Mouse (Mus musculus) thymus, adult 2 months (tissue): Measurements from ENCODE around the gene Matk. TPM values are rescaled to one million over a fixed set of nuclear protein-coding genes. Genes with fewer than 3 reads are reported as not detected.
A peak's percentile ranks its signal among the peaks of the same experiment; 100 is the strongest.
"Not testable (repeated sequence)": the region's sequence is repeated elsewhere in the genome, so short reads cannot be mapped to it uniquely, and the experiment has no call there.

Experiments
- DNase-seq: peaks from one replicate; pipeline ENCODE4 v3.0.0; 2021
- H3K27ac ChIP-seq: fragments of 200-500 bp; 2 replicates; pipeline ENCODE4 v1.5.1; 2012; ENCODE audit warnings: low read length, control low read depth; ENCODE audit not compliant: control insufficient read depth, insufficient read depth
- H3K27me3 ChIP-seq: fragments of 200-500 bp; 2 replicates; pipeline ENCODE4 v1.6.1; 2012; ENCODE audit warnings: mild to moderate bottlenecking, low read length, moderate library complexity, mixed read lengths; ENCODE audit not compliant: control insufficient read depth, insufficient read depth
- H3K36me3 ChIP-seq: fragments of 200-500 bp; 2 replicates; pipeline ENCODE4 v1.6.1; 2012; ENCODE audit warnings: mild to moderate bottlenecking, low read length, moderate library complexity; ENCODE audit not compliant: control insufficient read depth, insufficient read depth
- H3K4me1 ChIP-seq: fragments of 200-500 bp; replicated peaks from 2 replicates; pipeline ENCODE4 v1.6.1; 2012; ENCODE audit warnings: low read length; ENCODE audit not compliant: control insufficient read depth, insufficient read depth
- H3K4me3 ChIP-seq: fragments of 200-500 bp; 2 replicates; pipeline ENCODE4 v1.5.1; 2012; ENCODE audit warnings: mild to moderate bottlenecking, low read length, control low read depth, moderate library complexity; ENCODE audit not compliant: control insufficient read depth, insufficient read depth
- CTCF ChIP-seq: fragments of 200-500 bp; IDR thresholded peaks from 2 replicates; pipeline ENCODE4 v1.5.1; 2012; ENCODE audit warnings: mild to moderate bottlenecking, control low read depth, low read length, moderate library complexity, borderline replicate concordance; ENCODE audit not compliant: control insufficient read depth, poor library complexity, insufficient read depth; ENCODE audit errors: extremely low read depth
- POLR2A ChIP-seq: fragments of 200-500 bp; IDR thresholded peaks from 2 replicates; pipeline ENCODE4 v1.6.1; 2012; ENCODE audit warnings: mild to moderate bottlenecking, low read length, control low read depth, moderate library complexity; ENCODE audit not compliant: control insufficient read depth, poor library complexity, insufficient read depth; ENCODE audit errors: extremely low read depth
- WGBS: fragments of 180-500 bp; shearing (Covaris S2); methylation state at CpG from one replicate; pipeline ENCODE4 v1.1.7; 2018; 5-methylcytosine and 5-hydroxymethylcytosine counted together
- polyA plus RNA-seq: library from polyadenylated mRNA; depleted of rRNA; stranded (reverse); fragments of >200 nt; gene quantifications from 2 replicates; pipeline ENCODE4 v1.2.3, GENCODE M21; 2012

The Matk gene
- polyA plus RNA-seq, 1 experiment = 21.0 TPM

GRCm38 (mm10) chr10:81217964-81218363 is 34.8 kb upstream of the Matk start:
- H3K27me3 ChIP-seq = no peaks in the 10 kb centered on the region
- no peaks in the 10 kb centered on the region for H3K36me3 ChIP-seq
- peak; percentile 76 for DNase-seq
- no peak overlapping the region for H3K27ac ChIP-seq
- TF ChIP-seq POLR2A (no peak), CTCF (peak; percentile 92)
- WGBS = 16% methylated on average over 7 of the region's 7 CpGs
- H3K4me3 ChIP-seq = no peak overlapping the region
- H3K4me1 ChIP-seq = peaks cover 3% of the 10 kb centered on the region; the same call in 1 of the 2 replicates

- WGBS = 65% methylated on average over 5 of the region's 5 CpGs
- no peak overlapping the region for H3K4me3 ChIP-seq
- DNase-seq = no peak
- no peaks in the 10 kb centered on the region for H3K27me3 ChIP-seq
- peaks cover 3% of the 10 kb centered on the region; the same call in 1 of the 2 replicates for H3K4me1 ChIP-seq
- H3K36me3 ChIP-seq = no peaks in the 10 kb centered on the region
- no peak for TF ChIP-seq POLR2A
- no peak overlapping the region for H3K27ac ChIP-seq
These were observed 31.2 kb upstream of the Matk start for GRCm38 (mm10) chr10:81221402-81222015.

- DNase-seq, H3K27ac ChIP-seq, H3K4me3 ChIP-seq, H3K36me3 ChIP-seq, H3K27me3 ChIP-seq, H3K4me1 ChIP-seq: not testable (repeated sequence)
- WGBS = 75% methylated on average over 2 of the region's 2 CpGs
These were observed 29.0 kb upstream of the Matk start for GRCm38 (mm10) chr10:81223731-81224130.

GRCm38 (mm10) chr10:81229735-81230437 is 22.8 kb upstream of the Matk start:
- DNase-seq = no peak
- peaks cover 30% of the 10 kb centered on the region for H3K4me1 ChIP-seq
- no peaks in the 10 kb centered on the region for H3K27me3 ChIP-seq
- TF ChIP-seq POLR2A (no peak), CTCF (no peak)
- H3K4me3 ChIP-seq = peak overlapping the region; percentile 22
- no peak overlapping the region for H3K27ac ChIP-seq
- H3K36me3 ChIP-seq = no peaks in the 10 kb centered on the region
- 13% methylated on average over 20 of the region's 20 CpGs for WGBS

- Histone ChIP-seq H3K27me3 (no peaks in the 10 kb centered on the region), H3K4me3 (peak within 1 kb of the TSS; percentile 22)
- 12% methylated on average over 27 of the region's 27 CpGs for WGBS
These were observed 22.1 kb upstream of the Matk start, which contains the start of gene Atcay for GRCm38 (mm10) chr10:81230438-81231332. Gene Atcay (minus strand): TSS chr10:81230833.

GRCm38 (mm10) chr10:81231436-81231835 is 21.3 kb upstream of the Matk start:
- DNase-seq = no peak
- no peaks in the 10 kb centered on the region for H3K36me3 ChIP-seq
- peaks cover 30% of the 10 kb centered on the region for H3K4me1 ChIP-seq
- H3K4me3 ChIP-seq = no peak overlapping the region
- WGBS = 61% methylated on average over 7 of the region's 7 CpGs
- no peaks in the 10 kb centered on the region for H3K27me3 ChIP-seq
- no peak overlapping the region for H3K27ac ChIP-seq
- TF ChIP-seq CTCF = no peak
- no peak for TF ChIP-seq POLR2A

More at GRCm38 (mm10) chr10:81230438-81231332, 22.1 kb upstream of the Matk start, which contains the start of gene Atcay:
- TF ChIP-seq POLR2A (no peak), CTCF (peak; percentile 39; the same call in 1 of the 2 replicates)
- no peak for DNase-seq
- Histone ChIP-seq H3K36me3 (no peaks in the 10 kb centered on the region), H3K27ac (no peak within 1 kb of the TSS), H3K4me1 (peaks cover 30% of the 10 kb centered on the region)
